Mouse (Mus musculus): ENCODE data around the gene Ifrd2. TPM values are rescaled to one million over a fixed set of nuclear protein-coding genes. Genes with fewer than 3 reads are reported as not detected.

Gene Ifrd2
- polyA plus RNA-seq, 1 experiment = 23.7 TPM

- Histone ChIP-seq H3K4me1 (ENCODE audit: control insufficient read depth, insufficient read depth, insufficient read length, low read length) (peaks cover 9% of the 10 kb centered on the region; the same call in 1 of the 2 replicates), H3K27ac (replicated peaks; ENCODE audit: low read depth, low read length) (peak within 1 kb of the TSS; percentile 57), H3K4me3 (ENCODE audit: insufficient read depth, low read depth, low read length) (peak within 1 kb of the TSS; percentile 71)
These were observed 8.9 kb upstream of the Ifrd2 start, which contains the start of gene Naa80 for GRCm38 (mm10) chr9:107578587-107578986. Gene Naa80, plus strand, starts transcription at chr9:107578887.

- Histone ChIP-seq H3K27ac (replicated peaks; ENCODE audit: low read depth, low read length) (peak overlapping the region; percentile 30; the same call in 1 of the 2 replicates), H3K4me3 (ENCODE audit: insufficient read depth, low read depth, low read length) (no peak overlapping the region)
These were observed 8.2 kb upstream of the Ifrd2 start for GRCm38 (mm10) chr9:107579023-107579900.

GRCm38 (mm10) chr9:107580501-107581317 is 6.7 kb upstream of the Ifrd2 start, which contains the start of gene Hyal3:
Gene Hyal3, plus strand, starts transcription at chr9:107580818.
- Histone ChIP-seq H3K4me1 (ENCODE audit: control insufficient read depth, insufficient read depth, insufficient read length, low read length) (peaks cover 9% of the 10 kb centered on the region; the same call in 1 of the 2 replicates), H3K27ac (replicated peaks; ENCODE audit: low read depth, low read length) (peak within 1 kb of the TSS; percentile 86), H3K4me3 (ENCODE audit: insufficient read depth, low read depth, low read length) (peak within 1 kb of the TSS; percentile 64)

More at GRCm38 (mm10) chr9:107579023-107579900, 8.2 kb upstream of the Ifrd2 start:
- H3K4me1 ChIP-seq (ENCODE audit: control insufficient read depth, insufficient read depth, insufficient read length, low read length) = peaks cover 9% of the 10 kb centered on the region; the same call in 1 of the 2 replicates

- Histone ChIP-seq H3K27ac (replicated peaks; ENCODE audit: low read depth, low read length) (no peak overlapping the region), H3K4me3 (ENCODE audit: insufficient read depth, low read depth, low read length) (peak overlapping the region; percentile 64)
These were observed 5.9 kb upstream of the Ifrd2 start for GRCm38 (mm10) chr9:107581584-107581983.

GRCm38 (mm10) chr9:107582509-107583062 is 4.9 kb upstream of the Ifrd2 start:
- Histone ChIP-seq H3K27ac (replicated peaks; ENCODE audit: low read depth, low read length) (no peak overlapping the region), H3K4me1 (ENCODE audit: control insufficient read depth, insufficient read depth, insufficient read length, low read length) (peaks cover 5% of the 10 kb centered on the region; the same call in 1 of the 2 replicates), H3K4me3 (ENCODE audit: insufficient read depth, low read depth, low read length) (no peak overlapping the region)

More at GRCm38 (mm10) chr9:107581584-107581983, 5.9 kb upstream of the Ifrd2 start:
- H3K4me1 ChIP-seq (ENCODE audit: control insufficient read depth, insufficient read depth, insufficient read length, low read length) = peaks cover 9% of the 10 kb centered on the region; the same call in 1 of the 2 replicates

- Histone ChIP-seq H3K27ac (replicated peaks; ENCODE audit: low read depth, low read length) (no peak overlapping the region), H3K4me1 (ENCODE audit: control insufficient read depth, insufficient read depth, insufficient read length, low read length) (peaks cover 8% of the 10 kb centered on the region), H3K4me3 (ENCODE audit: insufficient read depth, low read depth, low read length) (no peak overlapping the region)
These were observed 4.3 kb upstream of the Ifrd2 start for GRCm38 (mm10) chr9:107583174-107583573.

- H3K4me3 ChIP-seq (ENCODE audit: insufficient read depth, low read depth, low read length) = no peak overlapping the region
- peaks cover 7% of the 10 kb centered on the region for H3K4me1 ChIP-seq (ENCODE audit: control insufficient read depth, insufficient read depth, insufficient read length, low read length)
- no peak overlapping the region for H3K27ac ChIP-seq (replicated peaks; ENCODE audit: low read depth, low read length)
These were observed 938 bp upstream of the Ifrd2 start for GRCm38 (mm10) chr9:107586504-107586903.

GRCm38 (mm10) chr9:107587833-107588639 is 594 bp downstream of the Ifrd2 start:
- H3K4me1 ChIP-seq (ENCODE audit: control insufficient read depth, insufficient read depth, insufficient read length, low read length) = peaks cover 7% of the 10 kb centered on the region
- peak overlapping the region; percentile 63 for H3K4me3 ChIP-seq (ENCODE audit: insufficient read depth, low read depth, low read length)
- H3K27ac ChIP-seq (replicated peaks; ENCODE audit: low read depth, low read length) = 0 out of 2 replicates have a peak overlapping the region, but pooled peaks have one; percentile 4

GRCm38 (mm10) chr9:107590058-107590772 is 2.8 kb downstream of the Ifrd2 start:
- Histone ChIP-seq H3K4me1 (ENCODE audit: control insufficient read depth, insufficient read depth, insufficient read length, low read length) (peaks cover 12% of the 10 kb centered on the region), H3K27ac (replicated peaks; ENCODE audit: low read depth, low read length) (no peak overlapping the region), H3K4me3 (ENCODE audit: insufficient read depth, low read depth, low read length) (no peak overlapping the region)

GRCm38 (mm10) chr9:107590773-107591060 is 3.3 kb downstream of the Ifrd2 start:
- no peak overlapping the region for H3K4me3 ChIP-seq (ENCODE audit: insufficient read depth, low read depth, low read length)
- H3K27ac ChIP-seq (replicated peaks; ENCODE audit: low read depth, low read length) = no peak overlapping the region
- peaks cover 12% of the 10 kb centered on the region for H3K4me1 ChIP-seq (ENCODE audit: control insufficient read depth, insufficient read depth, insufficient read length, low read length)

- Histone ChIP-seq H3K4me1 (ENCODE audit: control insufficient read depth, insufficient read depth, insufficient read length, low read length) (peaks cover 19% of the 10 kb centered on the region), H3K4me3 (ENCODE audit: insufficient read depth, low read depth, low read length) (no peak overlapping the region), H3K27ac (replicated peaks; ENCODE audit: low read depth, low read length) (peak overlapping the region; percentile 26; the same call in 1 of the 2 replicates)
These were observed 5.9 kb downstream of the Ifrd2 start for GRCm38 (mm10) chr9:107593101-107593976.

- Histone ChIP-seq H3K4me1 (ENCODE audit: control insufficient read depth, insufficient read depth, insufficient read length, low read length) (peaks cover 15% of the 10 kb centered on the region), H3K4me3 (ENCODE audit: insufficient read depth, low read depth, low read length) (no peak overlapping the region), H3K27ac (replicated peaks; ENCODE audit: low read depth, low read length) (no peak overlapping the region)
These were observed 7.0 kb downstream of the Ifrd2 start for GRCm38 (mm10) chr9:107594281-107595062.
